Mouse (Mus musculus): ENCODE results near the gene Rplp0.
"Not testable (repeated sequence)": the region's sequence is repeated elsewhere in the genome, so short reads cannot be mapped to it uniquely, and the experiment has no call there.

Gene Rplp0

DNA sequence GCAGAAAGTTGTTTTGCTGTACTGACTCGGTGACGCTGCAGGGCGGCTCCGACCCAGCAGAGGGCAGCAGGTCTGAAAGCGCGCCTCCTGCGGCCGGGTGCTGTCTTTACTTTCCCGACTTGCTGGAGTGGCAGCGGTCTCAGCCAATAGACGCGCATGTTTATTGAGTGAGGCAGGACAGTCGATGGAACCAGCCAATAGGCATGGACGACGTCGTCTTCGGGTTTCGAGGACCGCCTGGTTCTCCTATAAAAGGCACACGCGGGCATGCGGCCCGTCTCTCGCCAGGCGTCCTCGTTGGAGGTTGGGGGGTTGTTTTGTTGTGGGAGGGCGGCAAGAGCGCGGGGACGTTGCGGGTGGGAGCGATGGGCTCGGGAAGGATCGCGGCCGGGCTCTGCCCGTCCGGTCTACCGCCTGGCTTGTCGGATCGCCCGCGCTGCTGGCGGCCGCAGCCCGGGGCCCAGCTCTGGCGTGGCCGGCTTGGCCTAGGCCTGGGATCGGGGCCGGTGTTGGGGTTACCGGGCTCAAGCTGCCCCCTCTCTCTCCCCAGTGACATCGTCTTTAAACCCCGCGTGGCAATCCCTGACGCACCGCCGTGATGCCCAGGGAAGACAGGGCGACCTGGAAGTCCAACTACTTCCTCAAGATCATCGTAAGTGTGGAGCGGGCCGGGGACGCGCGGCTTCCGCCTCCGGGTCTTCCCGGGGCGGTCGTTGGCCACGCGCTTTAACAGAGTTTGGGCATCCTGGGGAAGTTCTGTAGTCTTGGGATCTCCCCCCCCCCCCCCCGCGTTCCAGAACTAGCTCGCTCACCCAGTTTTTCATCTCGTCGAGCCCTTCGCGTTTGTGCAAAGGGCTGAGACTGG lies at the start of gene Rplp0:
Rplp0 (plus strand) TSS at position 231 of the 865 bp plus-strand sequence.
- DNase-seq (ENCODE audit: low spot score in 2 of 2), result peak; percentile 100

- no peak for DNase-seq (ENCODE audit: low spot score in 2 of 2)
Measured at GRCm38 (mm10) chr5:115509790-115510689, 49.2 kb upstream of the Rplp0 start.

DNA sequence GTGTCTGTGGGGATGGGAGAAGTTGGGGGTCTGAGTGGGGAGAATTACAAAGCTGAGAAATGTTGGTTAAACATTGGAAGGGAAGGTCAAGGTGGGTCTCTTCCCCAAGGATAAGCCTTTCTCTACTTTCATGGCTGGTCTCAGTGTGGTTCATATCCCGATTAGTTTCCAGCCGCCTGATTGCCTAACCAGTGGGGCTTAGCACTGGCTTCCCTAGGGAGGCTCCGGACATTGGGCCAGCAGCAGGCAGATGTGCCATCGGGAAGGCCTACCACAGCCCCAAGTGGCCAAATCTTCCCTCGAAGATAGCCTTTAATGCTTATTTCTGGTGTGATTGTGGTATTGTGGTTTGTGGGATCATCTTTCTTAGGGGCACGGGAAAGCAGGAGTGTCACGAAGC lies 46.9 kb upstream of the Rplp0 start:
- DNase-seq (ENCODE audit: low spot score in 2 of 2), result no peak

DNA sequence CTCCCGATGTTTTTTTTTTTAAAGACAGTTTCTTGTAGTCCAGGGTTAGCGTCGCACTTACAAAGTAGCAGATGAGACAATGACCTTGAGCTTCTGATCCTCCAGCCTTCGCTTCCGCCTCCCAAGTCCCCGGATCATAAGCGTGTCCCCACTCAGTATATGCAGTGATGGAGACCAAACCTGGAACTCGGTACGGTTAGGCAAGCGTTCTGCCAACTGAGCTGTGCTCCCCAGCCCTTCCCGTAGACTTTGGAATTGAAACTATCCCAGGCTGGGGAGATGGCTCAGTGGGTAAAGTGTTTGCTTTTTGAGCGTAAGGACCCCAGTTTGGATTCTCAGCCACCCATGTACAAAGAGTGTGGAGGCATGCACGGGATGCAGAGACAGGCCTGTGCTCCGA lies 46.0 kb upstream of the Rplp0 start:
- no peak for DNase-seq (ENCODE audit: low spot score in 2 of 2)

GRCm38 (mm10) chr5:115513721-115514120 lies 45.5 kb upstream of the Rplp0 start:
- DNase-seq (ENCODE audit: low spot score in 2 of 2), result no peak

- no peak for DNase-seq (ENCODE audit: low spot score in 2 of 2)
Measured at GRCm38 (mm10) chr5:115514346-115514745, 44.9 kb upstream of the Rplp0 start.

GRCm38 (mm10) chr5:115514896-115515587 lies 44.2 kb upstream of the Rplp0 start:
- no peak for DNase-seq (ENCODE audit: low spot score in 2 of 2)

GRCm38 (mm10) chr5:115516081-115516907 lies 43.0 kb upstream of the Rplp0 start:
- no peak for DNase-seq (ENCODE audit: low spot score in 2 of 2)

- DNase-seq (ENCODE audit: low spot score in 2 of 2), result no peak
Measured at GRCm38 (mm10) chr5:115516908-115517307, 42.4 kb upstream of the Rplp0 start.

DNA sequence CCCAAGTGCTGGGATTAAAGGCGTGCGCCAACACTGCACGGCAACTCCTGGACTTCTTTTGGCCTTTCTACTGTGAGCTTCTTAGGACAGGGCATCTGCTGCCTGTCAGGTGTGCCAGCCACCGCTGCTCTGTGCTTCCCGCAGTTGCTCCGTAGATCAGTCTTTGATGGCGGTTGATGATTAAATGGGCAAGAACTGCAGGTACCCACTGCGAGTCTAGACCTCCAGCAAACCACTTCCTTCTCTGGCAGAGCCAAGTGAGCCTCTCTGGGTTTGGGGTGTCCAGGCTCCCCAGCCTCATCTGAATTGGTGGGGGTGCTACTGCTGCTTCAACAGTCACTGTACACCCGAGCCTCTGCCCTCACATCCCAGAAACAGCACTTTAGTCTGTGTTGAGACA lies 41.8 kb upstream of the Rplp0 start:
- DNase-seq (ENCODE audit: low spot score in 2 of 2), result no peak

DNA sequence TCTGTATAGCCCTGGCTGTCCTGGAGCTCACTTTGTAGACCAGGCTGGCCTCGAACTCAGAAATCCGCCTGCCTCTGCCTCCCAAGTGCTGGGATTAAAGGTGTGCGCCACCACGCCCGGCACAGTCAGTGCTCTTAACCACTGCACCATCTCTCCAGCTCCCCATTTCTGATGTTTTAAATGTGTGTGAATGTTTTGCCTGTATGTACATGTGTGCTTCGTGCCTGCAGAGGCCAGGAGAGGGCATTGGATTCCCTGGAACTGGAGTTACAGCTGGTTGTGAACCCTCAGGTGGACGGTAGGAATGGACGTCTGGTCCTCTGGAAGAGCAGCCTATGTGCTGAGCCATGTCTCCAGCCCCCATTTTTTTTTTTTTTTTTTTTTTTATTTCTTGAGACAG lies 41.1 kb upstream of the Rplp0 start:
- not testable (repeated sequence) for DNase-seq (ENCODE audit: low spot score in 2 of 2)

DNA sequence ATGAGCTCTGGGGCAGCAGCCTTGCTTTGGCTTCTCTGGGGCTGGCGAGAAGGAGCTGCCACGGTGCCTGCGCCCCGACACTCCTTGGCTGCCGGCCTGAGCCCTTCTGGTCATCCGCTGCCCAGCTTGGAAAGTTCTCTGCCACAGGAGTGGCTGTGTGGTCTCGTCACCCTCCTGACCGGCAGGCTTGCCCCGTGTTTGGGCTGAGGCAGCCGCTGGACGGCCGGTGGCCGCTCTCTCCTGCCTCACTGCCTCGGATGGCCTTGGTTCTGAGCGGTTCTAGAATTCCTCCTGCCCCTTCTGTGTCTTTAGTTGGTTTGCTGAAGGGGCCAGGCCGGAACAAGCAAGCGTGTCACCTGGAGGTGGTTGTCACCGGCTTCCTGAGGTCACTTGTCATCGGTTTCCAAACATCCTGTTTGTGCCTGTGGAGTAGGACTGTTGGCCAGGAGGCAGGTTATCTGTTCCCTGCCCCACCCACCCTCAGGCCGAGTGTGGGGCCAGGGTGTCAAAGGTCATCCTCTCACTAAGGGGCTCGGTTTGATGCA lies 38.9 kb upstream of the Rplp0 start:
- DNase-seq (ENCODE audit: low spot score in 2 of 2), result peak in 1 of 2 experiments; percentile 68

- no peak for DNase-seq (ENCODE audit: low spot score in 2 of 2)
Measured at GRCm38 (mm10) chr5:115521553-115522461, 37.5 kb upstream of the Rplp0 start.

GRCm38 (mm10) chr5:115522531-115522930 lies 36.7 kb upstream of the Rplp0 start:
- no peak for DNase-seq (ENCODE audit: low spot score in 2 of 2)

- DNase-seq (ENCODE audit: low spot score in 2 of 2), result no peak
Measured at GRCm38 (mm10) chr5:115522981-115523499, 36.2 kb upstream of the Rplp0 start.

DNA sequence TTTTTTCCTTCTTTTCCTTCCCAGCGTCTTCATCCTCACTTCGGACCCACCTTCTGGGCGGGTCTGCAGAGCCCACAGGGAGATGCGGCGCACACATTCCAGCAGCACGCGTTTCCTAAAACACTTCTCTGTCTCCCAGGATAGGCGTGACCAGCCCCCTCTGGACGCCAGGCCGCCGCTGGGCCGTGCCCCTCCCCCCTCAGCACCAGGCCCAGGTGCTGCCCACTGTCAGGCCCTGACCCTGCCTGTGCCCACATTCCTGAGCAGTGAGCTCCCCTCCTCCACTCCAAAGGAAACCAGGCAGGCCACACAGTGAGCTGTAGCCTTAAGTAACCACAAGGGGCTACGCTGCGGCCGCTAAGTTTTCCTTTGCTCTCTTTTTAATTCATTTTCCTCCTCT lies 35.3 kb upstream of the Rplp0 start:
- no peak for DNase-seq (ENCODE audit: low spot score in 2 of 2)

- no peak for DNase-seq (ENCODE audit: low spot score in 2 of 2)
Measured at GRCm38 (mm10) chr5:115524471-115524870, 34.8 kb upstream of the Rplp0 start.

DNA sequence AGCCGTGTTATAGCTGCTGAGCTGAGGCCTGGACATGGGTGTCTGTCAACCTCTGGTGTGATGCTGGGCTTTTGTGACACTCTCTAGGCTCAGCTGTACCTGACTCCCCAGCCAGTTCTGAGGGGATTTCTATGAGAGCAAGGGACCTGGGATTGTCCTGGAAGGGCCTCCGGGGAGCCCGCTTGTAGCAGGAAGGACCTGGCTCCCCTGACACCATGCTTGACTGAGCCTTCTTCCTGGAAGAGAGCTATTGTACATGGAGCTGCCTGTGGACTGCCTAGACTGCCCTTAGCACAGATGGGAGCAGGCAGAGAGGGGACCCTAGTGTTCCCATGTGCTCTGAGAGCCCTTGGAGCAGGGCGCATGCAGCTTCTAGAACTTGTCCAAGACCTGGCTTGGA lies 33.9 kb upstream of the Rplp0 start:
- DNase-seq (ENCODE audit: low spot score in 2 of 2), result no peak

GRCm38 (mm10) chr5:115525943-115526342 lies 33.3 kb upstream of the Rplp0 start:
- DNase-seq (ENCODE audit: low spot score in 2 of 2), result no peak
